Comparison of ENCODE assay signal across 8 mouse cellular contexts in the genomic region with DNA sequence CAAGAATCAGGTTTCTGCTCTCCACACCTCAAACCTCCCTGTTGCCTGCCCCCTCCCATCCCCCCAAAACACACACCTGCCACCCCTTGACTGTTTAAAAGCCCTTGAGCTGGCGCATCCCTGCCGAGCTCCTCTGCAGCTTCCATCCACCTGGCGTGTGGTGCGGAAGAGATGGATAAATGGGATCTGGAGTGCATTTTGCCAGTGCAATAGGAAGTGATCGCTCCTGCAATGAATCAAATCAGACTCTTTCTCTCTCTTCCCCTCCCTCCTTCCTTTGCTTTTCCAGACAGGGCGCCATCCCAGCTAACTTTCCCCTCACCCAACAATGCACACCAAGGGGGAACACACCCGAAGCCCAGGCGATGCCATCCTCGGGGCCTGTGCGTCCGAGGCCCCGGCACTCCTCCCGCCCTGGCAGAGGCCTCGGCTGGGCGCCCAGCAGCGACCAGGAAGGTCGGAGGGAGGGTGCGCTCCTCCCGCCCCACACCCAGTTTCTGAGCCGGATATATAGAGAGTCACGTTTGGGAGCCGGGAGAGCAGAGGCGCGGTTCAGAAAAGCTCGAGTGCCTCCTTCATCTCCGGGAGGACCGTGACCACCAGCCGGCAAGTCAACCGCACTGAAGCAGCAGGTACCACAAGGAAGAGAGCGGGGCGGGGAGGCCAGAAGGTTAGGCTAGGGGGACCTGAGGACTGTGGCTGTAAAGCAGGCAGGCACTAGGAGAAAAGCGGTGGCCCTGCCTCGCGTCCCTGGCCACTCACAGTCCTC. TPM values are rescaled to one million over a fixed set of nuclear protein-coding genes. Genes with fewer than 3 reads are reported as not detected.
DNase-seq lines count a peak whose midpoint lies in the region; ATAC-seq and TF ChIP-seq lines count a peak whose summit lies in the region.

Gene Far2, plus strand, starts transcription at position 379 of the 769 bp plus-strand sequence.

- no peak for TF ChIP-seq CTCF in kidney, adult 2 months (conservative IDR thresholded peaks at IDR 0.05; ENCODE audit: insufficient read depth, insufficient read length, low read depth, low read length)

- peak within 1 kb of the TSS; percentile 46 for H3K4me3 ChIP-seq in kidney, embryonic 15.5 days (replicated peaks)
- H3K4me3 ChIP-seq in kidney, adult 2 months (ENCODE audit: insufficient read depth, low read depth, low read length), result no peak within 1 kb of the TSS
- H3K4me3 ChIP-seq in forebrain, embryonic 16.5 days (replicated peaks; ENCODE audit: low read length), result peak within 1 kb of the TSS; percentile 57
- peak within 1 kb of the TSS; percentile 44 for H3K4me3 ChIP-seq in stomach, embryonic 15.5 days (replicated peaks)

- peaks cover 9% of the 10 kb centered on the region for H3K4me1 ChIP-seq in kidney, embryonic 15.5 days
- H3K4me1 ChIP-seq in kidney, adult 2 months (ENCODE audit: control insufficient read depth, insufficient read depth, low read length), result no peaks in the 10 kb centered on the region
- no peaks in the 10 kb centered on the region; the same call in 1 of the 2 replicates for H3K4me1 ChIP-seq in forebrain, embryonic 16.5 days (replicated peaks; ENCODE audit: control insufficient read depth, insufficient read depth, low read length)
- H3K4me1 ChIP-seq in stomach, embryonic 15.5 days, result no peaks in the 10 kb centered on the region; the same call in none of the 2 replicates

- H3K27ac ChIP-seq in kidney, embryonic 15.5 days, result no peak within 1 kb of the TSS
- H3K27ac ChIP-seq in kidney, adult 2 months (ENCODE audit: insufficient read depth, low read depth, low read length), result no peak within 1 kb of the TSS
- H3K27ac ChIP-seq in forebrain, embryonic 16.5 days (ENCODE audit: low read length), result peak within 1 kb of the TSS; percentile 68
- no peak within 1 kb of the TSS for H3K27ac ChIP-seq in stomach, embryonic 15.5 days

- peak within 1 kb of the TSS; percentile 86 for H3K4me2 ChIP-seq in kidney, embryonic 15.5 days
- H3K4me2 ChIP-seq in forebrain, embryonic 16.5 days (ENCODE audit: low read length), result peak within 1 kb of the TSS; percentile 82
- peak within 1 kb of the TSS; percentile 88 for H3K4me2 ChIP-seq in stomach, embryonic 15.5 days

- TF ChIP-seq POLR2A in kidney, adult 2 months (IDR thresholded peaks at IDR 0.05; ENCODE audit: low read depth, low read length), result no peak

- no peak for DNase-seq in kidney, adult 2 months
- DNase-seq in cerebellum, adult 18-20 months, result peak; percentile 48 to 54
- peak; percentile 20 to 49 for DNase-seq in layer of hippocampus, adult 18-20 months (ENCODE audit: low spot score in 2 of 2)
- DNase-seq in thymus, postnatal 25 days, result no peak

- no peaks in the 10 kb centered on the region for H3K36me3 ChIP-seq in kidney, embryonic 15.5 days
- no peaks in the 10 kb centered on the region for H3K36me3 ChIP-seq in kidney, adult 2 months (ENCODE audit: control insufficient read depth, insufficient read depth, low read length)
- no peaks in the 10 kb centered on the region for H3K36me3 ChIP-seq in forebrain, embryonic 16.5 days (ENCODE audit: control insufficient read depth, insufficient read depth)
- no peaks in the 10 kb centered on the region for H3K36me3 ChIP-seq in stomach, embryonic 15.5 days

- 2% methylated on average over 34 of the region's 34 CpGs for WGBS in kidney, embryonic 15.5 days
- WGBS in kidney, adult 2 months, result 6% methylated on average over 34 of the region's 34 CpGs
- 3% methylated on average over 34 of the region's 34 CpGs for WGBS in forebrain, embryonic 16.5 days
- WGBS in stomach, embryonic 15.5 days, result 3% methylated on average over 34 of the region's 34 CpGs

- no peaks in the 10 kb centered on the region for H3K9me3 ChIP-seq in kidney, embryonic 15.5 days (replicated peaks)
- no peaks in the 10 kb centered on the region for H3K9me3 ChIP-seq in forebrain, embryonic 16.5 days (ENCODE audit: control insufficient read depth, low read length)
- no peaks in the 10 kb centered on the region for H3K9me3 ChIP-seq in stomach, embryonic 15.5 days

- peak within 1 kb of the TSS; percentile 55 for H3K9ac ChIP-seq in kidney, embryonic 15.5 days
- peak within 1 kb of the TSS; percentile 78 for H3K9ac ChIP-seq in forebrain, embryonic 16.5 days (replicated peaks; ENCODE audit: low read depth, low read length)
- no peak within 1 kb of the TSS for H3K9ac ChIP-seq in stomach, embryonic 15.5 days

- ATAC-seq in kidney, embryonic 15.5 days (replicated peaks; ENCODE audit: low FRiP score), result peak; percentile 81
- peak; percentile 86 for ATAC-seq in forebrain, embryonic 16.5 days
- ATAC-seq in megakaryocyte progenitor cell, adult 5-6 weeks (replicated peaks; ENCODE audit: poor library complexity), result peak; percentile 20; the same call in 1 of the 2 replicates
- peak; percentile 75 for ATAC-seq in stomach, embryonic 15.5 days (ENCODE audit: insufficient read depth, low FRiP score, low read depth)

- no peaks in the 10 kb centered on the region for H3K27me3 ChIP-seq in kidney, embryonic 15.5 days
- H3K27me3 ChIP-seq in kidney, adult 2 months (replicated peaks; ENCODE audit: control insufficient read depth, insufficient read depth, low read length), result no peaks in the 10 kb centered on the region
- H3K27me3 ChIP-seq in forebrain, embryonic 16.5 days (replicated peaks; ENCODE audit: control insufficient read depth, insufficient read depth, low read length), result no peaks in the 10 kb centered on the region
- no peaks in the 10 kb centered on the region for H3K27me3 ChIP-seq in stomach, embryonic 15.5 days (replicated peaks)

RNA-seq across cellular contexts. Expression of gene Far2, which starts in this region (rescaled TPM):
- 3.0 and 3.8 TPM in 2 replicates for polyA plus RNA-seq in kidney, embryonic 15.5 days (2015; fragmentation: Nextera tagmentation; extraction: Ambion mirVana)
- 0.02 TPM in 1 of 2 replicates, not detected in the other for polyA plus RNA-seq in kidney, adult 2 months (2012; rRNA removed)
- polyA plus RNA-seq in forebrain, embryonic 16.5 days (2015; fragmentation: Nextera tagmentation; extraction: Ambion mirVana), result 12.9 and 19.5 TPM in 2 replicates
- total RNA-seq in layer of hippocampus, adult 18-20 months (2021), result 10 to 100 TPM; 12.0 to 13.1 TPM
- total RNA-seq in megakaryocyte progenitor cell, adult 5-6 weeks (2015), result 43.2 and 43.8 TPM in 2 replicates
- 20.9 and 26.9 TPM in 2 replicates for total RNA-seq in megakaryocyte progenitor cell, adult 5-6 weeks (2017)
- 4.4 and 4.5 TPM in 2 replicates for polyA plus RNA-seq in stomach, embryonic 15.5 days (2015; fragmentation: Nextera tagmentation; extraction: Ambion mirVana)

Comparison
In these comparisons a context has a peak if more than half of its experiments do, and no peak if none do; other contexts are left out.
1. ATAC-seq: peak in every context shown above with its lines; median percentile 86 in forebrain, embryonic 16.5 days; 81 in kidney, embryonic 15.5 days; 75 in stomach, embryonic 15.5 days; 20 in megakaryocyte progenitor cell, adult 5-6 weeks.
2. DNase-seq: peak in cerebellum, adult 18-20 months (2 of 2) and layer of hippocampus, adult 18-20 months (2 of 2); none in kidney, adult 2 months (single experiment) and thymus, postnatal 25 days (single experiment).
3. Peak in every context shown above with its lines, with median percentiles within 50 percentile points of each other: H3K4me2 ChIP-seq.